Mouse (Mus musculus): ENCODE data around the gene Dlg2.
A peak's percentile ranks its signal among the peaks of the same experiment; 100 is the strongest.

The Dlg2 gene

GRCm38 (mm10) chr7:91591261-91592170 is 1115.0 kb downstream of the Dlg2 start:
- no peak for DNase-seq

DNA sequence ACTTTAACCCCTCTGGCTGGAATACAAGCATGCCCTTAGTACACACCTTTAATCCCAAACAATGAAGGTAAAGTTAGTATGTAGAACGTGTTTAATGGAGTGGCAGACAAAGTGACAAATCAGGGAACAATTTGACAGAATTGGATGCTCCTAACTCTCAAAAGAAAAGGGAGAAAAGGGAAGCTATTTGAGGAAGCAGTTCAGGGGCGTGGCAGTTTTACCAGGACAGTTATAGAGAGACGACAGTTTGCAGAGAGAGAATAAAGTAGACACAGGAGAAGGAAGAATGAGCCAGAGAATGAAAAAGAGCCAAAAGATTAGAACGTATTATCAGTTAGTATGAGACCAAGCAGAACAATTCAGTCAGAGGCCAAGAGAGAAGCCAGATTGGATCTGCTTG is 1122.1 kb downstream of the Dlg2 start:
- DNase-seq: no peak

GRCm38 (mm10) chr7:91601307-91601706 is 1124.8 kb downstream of the Dlg2 start:
- DNase-seq: peak in 1 of 2 experiments; percentile 5

DNA sequence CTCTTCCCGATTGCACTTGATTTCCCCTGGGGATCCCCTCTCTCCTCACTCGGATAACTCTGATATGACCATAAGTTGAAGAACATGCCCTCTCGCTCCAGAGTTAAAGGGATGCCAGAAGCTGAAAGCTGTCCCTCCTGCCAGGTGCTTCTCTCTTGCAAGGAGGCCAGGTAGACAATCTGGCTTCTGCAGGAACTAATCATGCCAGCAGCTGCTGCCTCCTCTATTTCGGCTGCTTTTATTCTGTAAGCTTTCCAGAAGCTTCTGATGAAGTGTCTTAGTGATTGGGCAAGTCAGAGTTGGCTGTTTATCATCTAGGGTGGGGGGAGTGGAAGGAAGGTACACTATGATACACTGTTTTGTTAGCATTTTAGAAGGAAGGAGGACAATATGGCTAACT is 1127.1 kb downstream of the Dlg2 start:
- no peak for DNase-seq

- no peak for DNase-seq
Measured at GRCm38 (mm10) chr7:91653033-91653432, 1176.6 kb downstream of the Dlg2 start.

DNA sequence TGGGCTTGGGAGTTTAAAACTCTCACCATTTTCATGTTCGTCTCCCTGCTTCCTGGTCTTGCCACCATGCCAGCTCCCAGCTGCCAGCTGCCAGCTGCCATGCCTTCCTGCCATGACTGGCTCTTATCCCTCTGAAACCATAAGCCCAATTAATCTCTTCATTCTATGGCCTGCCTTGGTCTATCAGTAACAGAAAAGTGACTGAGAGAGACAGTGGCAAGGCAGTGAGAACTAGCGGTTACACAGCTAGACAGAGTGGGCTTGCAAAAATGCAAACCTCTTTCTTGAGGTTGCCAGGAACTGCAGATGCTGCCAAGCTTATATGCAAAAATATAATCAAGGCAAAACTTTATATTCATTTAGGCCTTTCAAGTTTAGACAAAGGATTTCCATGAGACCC is 1183.0 kb downstream of the Dlg2 start:
- no peak for DNase-seq

DNA sequence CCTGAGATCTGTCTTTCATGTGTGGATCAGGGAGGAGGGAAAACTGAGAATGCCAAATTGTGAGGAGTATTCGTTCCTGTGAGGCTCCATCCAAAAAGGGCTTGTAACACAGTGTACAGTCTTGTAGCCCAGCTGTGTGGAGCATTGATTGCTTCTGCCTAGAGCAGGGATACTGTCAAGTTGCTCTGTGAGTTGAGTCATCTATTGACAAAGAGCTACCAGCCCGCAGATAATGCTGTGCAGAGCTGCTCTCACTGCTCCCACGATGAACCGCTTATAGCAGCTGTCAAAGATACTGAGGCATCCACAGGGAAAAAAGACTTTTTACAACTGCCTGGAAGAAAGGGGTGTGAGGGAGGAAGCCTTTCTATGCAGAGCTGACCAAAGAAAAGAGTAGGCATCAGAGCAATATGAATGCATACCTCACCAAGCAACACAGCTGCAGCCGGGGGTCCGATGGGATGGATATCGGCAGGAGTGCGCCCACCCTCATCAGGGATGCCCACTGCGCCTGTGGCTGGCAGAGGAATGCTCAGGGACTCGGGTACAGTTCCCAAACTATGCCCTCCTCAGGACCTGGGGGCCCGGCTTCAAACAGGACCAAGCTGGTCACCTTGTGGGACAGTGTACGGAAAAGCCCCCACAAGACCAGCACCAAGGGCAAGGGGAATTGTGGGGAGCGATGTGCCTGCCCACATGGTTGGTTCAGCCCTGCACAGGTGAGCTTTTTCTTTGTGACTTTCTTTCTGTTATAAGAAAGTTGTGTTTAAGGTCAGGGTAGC is 1196.0 kb downstream of the Dlg2 start:
- DNase-seq: no peak

DNA sequence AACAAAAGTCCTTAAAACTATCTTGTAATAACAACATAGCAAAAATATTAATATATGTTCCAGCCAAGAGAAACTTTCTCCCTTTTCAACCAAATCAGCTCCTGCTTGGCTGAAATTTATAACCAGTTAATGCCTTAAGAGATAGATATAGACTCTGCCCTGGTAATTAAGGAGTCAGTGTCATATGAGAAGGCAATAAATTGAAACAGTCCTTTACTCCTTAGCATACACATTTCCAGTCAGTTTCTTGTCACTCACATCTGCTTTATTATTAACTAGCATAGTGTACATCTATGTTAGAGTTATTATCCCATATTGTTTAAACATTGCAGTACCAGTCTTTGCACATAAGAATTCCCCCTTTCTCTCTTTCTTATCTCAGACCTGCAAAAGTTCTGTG is 1197.9 kb downstream of the Dlg2 start:
- DNase-seq: no peak

DNA sequence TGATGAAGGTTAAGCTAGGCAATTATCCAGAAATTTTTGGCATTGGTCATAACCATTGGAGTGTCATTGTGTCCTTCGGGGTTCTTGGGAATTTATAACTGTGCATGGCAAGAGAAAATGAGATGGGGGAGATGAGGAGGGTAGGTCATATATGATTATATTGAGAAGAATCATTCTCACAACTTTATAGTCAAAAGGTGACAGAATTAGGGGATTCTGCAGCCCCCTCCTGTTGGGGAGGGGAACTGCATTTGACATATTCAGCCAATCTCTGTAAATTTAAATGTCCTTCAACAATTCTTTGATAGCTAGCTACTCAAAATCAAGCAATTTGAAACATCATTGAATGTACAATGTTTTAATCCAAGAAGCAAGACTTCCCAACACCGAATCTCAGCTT is 1201.5 kb downstream of the Dlg2 start:
- DNase-seq: no peak

DNA sequence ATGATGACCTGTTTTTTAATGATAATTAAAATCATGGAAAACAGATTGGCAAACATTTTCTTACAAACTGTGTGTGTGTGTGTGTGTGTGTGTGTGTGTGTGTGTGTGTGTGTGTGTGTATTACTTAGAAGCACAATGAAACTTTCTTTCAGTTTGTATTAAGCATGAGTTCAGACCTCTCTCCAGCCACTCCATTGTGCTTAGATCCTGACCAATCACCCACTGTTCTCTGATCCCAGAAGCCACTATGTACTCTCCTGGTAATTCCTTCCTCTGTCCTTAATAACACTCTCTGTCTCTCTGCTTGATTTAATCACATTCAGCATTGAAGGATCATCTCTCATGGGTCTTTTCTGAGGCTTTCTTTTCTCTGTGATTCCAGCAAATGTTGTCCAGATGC is 1211.5 kb downstream of the Dlg2 start:
- no peak for DNase-seq

DNA sequence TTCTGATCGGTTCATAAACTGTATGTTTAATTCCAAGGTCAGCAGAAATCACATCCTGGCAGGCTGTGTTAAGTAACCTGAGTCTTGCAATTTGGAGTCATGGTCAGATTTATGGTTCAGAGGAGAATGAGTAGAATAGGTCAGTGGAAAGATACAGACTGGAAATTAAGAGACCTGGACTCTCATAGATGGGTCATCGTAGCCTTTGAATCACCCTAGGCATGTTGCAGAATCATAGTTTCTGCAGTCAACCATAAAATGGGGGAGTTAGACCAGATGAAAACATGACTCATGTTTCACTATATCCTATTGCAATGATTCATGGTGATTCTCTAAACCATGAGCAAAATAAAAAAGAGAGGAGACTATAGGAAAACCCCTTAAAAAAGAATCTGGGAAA is 1213.4 kb downstream of the Dlg2 start:
- DNase-seq: no peak

DNA sequence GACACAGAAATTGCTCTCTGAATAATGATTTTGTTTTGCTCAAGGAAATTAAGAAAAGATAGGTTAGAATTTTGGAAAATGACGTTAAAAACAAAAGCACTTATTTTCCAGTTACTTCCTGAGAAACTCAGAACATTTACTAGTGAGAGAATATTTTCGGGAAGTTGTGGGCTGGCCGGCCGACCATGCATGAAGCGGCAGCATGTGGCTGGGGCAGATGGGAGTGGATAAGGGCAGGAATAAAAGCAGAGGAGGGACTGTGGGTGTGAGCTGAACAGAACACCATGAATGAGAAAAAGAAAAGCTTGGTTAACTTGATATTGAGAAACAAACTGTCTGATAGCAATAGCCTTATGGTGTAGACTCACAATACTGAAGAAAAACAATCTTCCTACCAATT is 1233.4 kb downstream of the Dlg2 start:
- DNase-seq: peak; percentile 1 to 32

GRCm38 (mm10) chr7:91711184-91711583 is 1234.7 kb downstream of the Dlg2 start:
- DNase-seq: no peak

- DNase-seq: no peak
Measured at GRCm38 (mm10) chr7:91715776-91716175, 1239.3 kb downstream of the Dlg2 start.

GRCm38 (mm10) chr7:91716696-91717095 is 1240.2 kb downstream of the Dlg2 start:
- no peak for DNase-seq

DNA sequence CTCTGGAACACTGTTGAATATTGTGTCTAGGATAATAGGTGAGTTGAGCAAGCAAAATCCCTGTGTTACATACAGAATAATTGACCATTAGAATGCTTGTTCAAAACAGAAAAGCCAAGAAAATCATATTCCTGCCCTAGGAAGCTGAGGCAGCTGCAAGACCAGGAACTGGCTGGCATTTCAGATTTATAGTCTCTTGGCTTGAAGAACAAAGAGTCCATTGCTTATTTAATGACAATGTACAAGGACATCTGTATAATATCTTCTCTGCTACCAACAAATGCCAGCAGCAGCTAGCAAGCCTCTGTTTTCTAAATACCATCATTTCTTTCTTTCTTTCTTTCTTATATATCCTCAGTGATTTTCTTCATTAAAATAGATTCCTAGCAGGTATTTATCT is 1243.8 kb downstream of the Dlg2 start:
- DNase-seq: no peak

- no peak for DNase-seq
Measured at GRCm38 (mm10) chr7:91724397-91724796, 1247.9 kb downstream of the Dlg2 start.

GRCm38 (mm10) chr7:91740748-91741147 is 1264.3 kb downstream of the Dlg2 start:
- no peak for DNase-seq

- no peak for DNase-seq
Measured at GRCm38 (mm10) chr7:91753151-91753861, 1276.8 kb downstream of the Dlg2 start.

- no peak for DNase-seq
Measured at GRCm38 (mm10) chr7:91767648-91768047, 1291.2 kb downstream of the Dlg2 start.

DNA sequence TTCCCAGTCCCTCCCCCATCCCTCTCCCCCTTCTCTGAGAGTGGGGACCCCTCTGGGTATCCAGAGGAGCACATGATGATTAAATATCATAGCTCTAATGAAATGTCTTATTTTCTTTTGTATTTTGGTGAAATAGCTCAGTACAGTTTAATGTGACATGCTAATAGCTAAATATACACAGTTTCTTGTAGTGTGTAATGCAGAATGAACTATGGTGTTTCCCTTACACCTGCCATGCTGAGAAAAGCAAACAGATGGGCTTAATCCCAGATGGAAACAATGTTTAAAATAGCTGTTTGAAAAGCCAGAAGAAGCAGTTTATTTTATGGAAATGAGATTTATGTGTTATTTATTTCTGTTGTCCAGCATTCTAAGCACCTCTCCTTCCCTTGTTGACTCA is 1302.2 kb downstream of the Dlg2 start:
- no peak for DNase-seq

DNA sequence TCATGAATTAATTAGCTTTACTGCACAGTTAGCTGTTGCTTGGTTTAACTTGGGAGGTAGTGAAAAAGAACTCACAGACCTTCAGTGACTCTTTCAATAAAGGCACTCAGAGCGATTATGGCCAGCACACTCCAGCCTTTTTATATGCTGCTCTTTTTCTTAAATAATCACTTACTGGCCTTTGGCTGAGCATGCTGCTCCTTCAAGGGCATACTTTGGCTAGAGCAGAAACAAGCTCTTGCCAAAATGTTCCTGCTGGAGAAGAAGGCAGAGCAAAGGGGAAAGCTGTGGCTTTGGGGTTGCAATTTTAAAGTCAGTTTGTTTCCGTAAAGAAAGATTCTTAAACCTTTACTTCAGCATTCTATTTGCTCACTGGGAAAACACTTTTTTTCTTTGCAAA is 1308.1 kb downstream of the Dlg2 start:
- no peak for DNase-seq

GRCm38 (mm10) chr7:91785445-91785844 is 1309.0 kb downstream of the Dlg2 start:
- DNase-seq: no peak
